Mouse (Mus musculus): Measurements from ENCODE around the gene Ppp1r7. TPM values are rescaled to one million over a fixed set of nuclear protein-coding genes. Genes with fewer than 3 reads are reported as not detected.
"Not testable (repeated sequence)": the region's sequence is repeated elsewhere in the genome, so short reads cannot be mapped to it uniquely, and the experiment has no call there.

Ppp1r7 gene
- polyA plus RNA-seq (2015; fragmentation: Nextera tagmentation; extraction: Ambion mirVana), result 32.9 and 33.0 TPM in 2 replicates

DNA sequence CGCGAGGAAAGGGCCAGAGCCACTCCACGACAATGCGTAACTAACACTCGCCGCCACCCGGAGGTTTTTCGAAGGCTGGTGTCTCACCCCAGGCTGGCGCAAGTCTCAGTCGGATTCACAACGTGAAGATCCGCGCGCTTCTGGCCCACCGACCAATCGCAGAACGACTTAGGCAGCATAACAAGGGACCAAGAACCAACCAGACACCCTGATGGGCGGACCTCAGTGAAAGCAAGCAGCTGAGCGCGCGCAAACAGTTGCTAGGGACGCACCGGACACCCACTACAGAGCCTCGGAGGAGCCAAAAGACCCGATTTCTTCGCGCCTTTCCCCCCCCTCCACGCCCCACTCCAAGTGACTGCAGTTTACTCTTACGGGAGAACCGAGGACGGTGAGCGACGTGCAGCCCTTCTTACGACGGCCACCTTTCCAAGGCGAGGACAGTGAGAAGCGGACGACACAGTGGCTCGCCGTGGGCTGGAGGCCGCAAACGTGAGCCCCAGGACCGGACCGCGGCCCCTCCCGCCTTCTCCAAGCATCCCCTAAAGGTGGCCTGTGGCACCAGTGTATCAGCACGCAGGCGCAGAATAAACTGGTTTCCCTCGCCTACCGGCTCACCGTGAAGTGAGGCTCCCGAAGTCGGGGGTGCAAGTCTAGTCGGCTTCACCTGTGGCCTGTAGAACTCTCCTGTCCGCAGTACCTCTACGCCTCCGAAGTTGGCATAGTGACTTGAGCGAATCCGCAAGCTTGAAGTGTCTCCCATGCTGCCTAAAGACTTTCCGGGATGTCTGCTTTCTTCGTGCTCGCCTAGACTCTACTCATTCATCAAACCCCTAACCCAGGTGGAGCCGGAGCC, at the start of gene Ppp1r7, which contains the start of gene Pask:
TSS of gene Ppp1r7 (plus strand) at position 207 of the 856 bp plus-strand sequence.
TSS of gene Pask (minus strand) at position 835 of the 856 bp plus-strand sequence.
- Histone ChIP-seq H3K9me3 (ENCODE audit: control insufficient read depth) (no peaks in the 10 kb centered on the region), H3K4me2 (replicated peaks; ENCODE audit: low read depth) (peak within 1 kb of the TSS; percentile 90), H3K9ac (ENCODE audit: low read depth, low read length) (peak within 1 kb of the TSS; percentile 72), H3K4me1 (replicated peaks; ENCODE audit: control insufficient read depth, insufficient read depth, low read length) (no peaks in the 10 kb centered on the region), H3K4me3 (ENCODE audit: low read depth, low read length) (peak within 1 kb of the TSS; percentile 88), H3K36me3 (ENCODE audit: control insufficient read depth, insufficient read depth) (peaks cover 16% of the 10 kb centered on the region), H3K27me3 (replicated peaks; ENCODE audit: control insufficient read depth, insufficient read depth, low read length) (no peaks in the 10 kb centered on the region), H3K27ac (ENCODE audit: low read depth, low read length) (peak within 1 kb of the TSS; percentile 50; the same call in 1 of the 2 replicates)
- under 1% methylated on average over 63 of the region's 63 CpGs for WGBS
- ATAC-seq, result peak; percentile 93
- TF ChIP-seq CTCF (IDR thresholded peaks at IDR 0.05; ENCODE audit: low read depth), result no peak

DNA sequence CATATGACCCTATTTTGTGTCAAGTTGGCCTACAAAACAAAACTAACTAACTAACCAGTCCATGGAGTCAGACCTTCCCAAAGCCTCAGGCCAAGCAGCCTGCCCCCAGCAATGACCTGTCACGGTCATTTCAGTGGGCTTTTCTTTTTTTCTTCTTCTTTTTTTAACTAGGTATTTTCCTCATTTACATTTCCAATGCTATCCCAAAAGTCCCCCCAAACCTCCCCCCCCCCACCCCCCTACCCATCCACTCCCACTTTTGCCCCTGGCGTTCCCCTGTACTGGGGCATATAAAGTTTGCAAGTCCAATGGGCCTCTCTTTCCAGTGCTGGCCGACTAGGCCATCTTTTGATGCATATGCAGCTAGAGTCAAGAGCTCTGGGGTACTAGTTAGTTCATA, 48.2 kb upstream of the Ppp1r7 start:
- not testable (repeated sequence) for H3K27ac ChIP-seq (ENCODE audit: low read depth, low read length); H3K4me2 ChIP-seq (replicated peaks; ENCODE audit: low read depth); H3K4me3 ChIP-seq (ENCODE audit: low read depth, low read length); H3K9ac ChIP-seq (ENCODE audit: low read depth, low read length); ATAC-seq; H3K27me3 ChIP-seq (replicated peaks; ENCODE audit: control insufficient read depth, insufficient read depth, low read length); H3K9me3 ChIP-seq (ENCODE audit: control insufficient read depth); H3K4me1 ChIP-seq (replicated peaks; ENCODE audit: control insufficient read depth, insufficient read depth, low read length)
- H3K36me3 ChIP-seq (ENCODE audit: control insufficient read depth, insufficient read depth), result peaks cover 23% of the 10 kb centered on the region
- 75% methylated on average over 3 of the region's 3 CpGs for WGBS

DNA sequence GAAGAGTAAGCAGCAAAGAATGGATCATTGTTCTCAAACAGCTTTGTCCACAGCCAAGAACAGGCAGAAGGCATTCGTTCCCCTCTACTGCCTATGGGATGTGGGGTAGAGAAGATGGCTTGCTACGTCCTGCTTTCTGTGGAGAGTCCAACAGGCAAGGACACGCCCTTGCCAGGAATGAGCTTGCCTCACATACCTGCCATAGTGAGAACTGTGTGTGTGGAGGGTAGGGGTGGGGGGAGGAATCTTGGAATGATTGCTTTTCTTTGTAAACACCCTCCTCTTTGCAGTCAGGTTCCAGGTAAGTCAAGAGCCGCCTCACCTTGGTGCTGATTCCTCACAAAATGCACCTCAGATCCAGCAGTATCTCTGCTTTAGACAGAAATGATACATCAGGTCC, 42.9 kb upstream of the Ppp1r7 start:
- Histone ChIP-seq H3K36me3 (ENCODE audit: control insufficient read depth, insufficient read depth) (peaks cover 68% of the 10 kb centered on the region), H3K4me2 (replicated peaks; ENCODE audit: low read depth) (no peak overlapping the region), H3K9ac (ENCODE audit: low read depth, low read length) (no peak overlapping the region), H3K4me1 (replicated peaks; ENCODE audit: control insufficient read depth, insufficient read depth, low read length) (no peaks in the 10 kb centered on the region), H3K27ac (ENCODE audit: low read depth, low read length) (no peak overlapping the region), H3K4me3 (ENCODE audit: low read depth, low read length) (no peak overlapping the region), H3K27me3 (replicated peaks; ENCODE audit: control insufficient read depth, insufficient read depth, low read length) (no peaks in the 10 kb centered on the region), H3K9me3 (ENCODE audit: control insufficient read depth) (no peaks in the 10 kb centered on the region)
- ATAC-seq, result no peak
- WGBS, result 55% methylated on average over 4 of the region's 4 CpGs
- no peak for TF ChIP-seq CTCF (IDR thresholded peaks at IDR 0.05; ENCODE audit: low read depth)

DNA sequence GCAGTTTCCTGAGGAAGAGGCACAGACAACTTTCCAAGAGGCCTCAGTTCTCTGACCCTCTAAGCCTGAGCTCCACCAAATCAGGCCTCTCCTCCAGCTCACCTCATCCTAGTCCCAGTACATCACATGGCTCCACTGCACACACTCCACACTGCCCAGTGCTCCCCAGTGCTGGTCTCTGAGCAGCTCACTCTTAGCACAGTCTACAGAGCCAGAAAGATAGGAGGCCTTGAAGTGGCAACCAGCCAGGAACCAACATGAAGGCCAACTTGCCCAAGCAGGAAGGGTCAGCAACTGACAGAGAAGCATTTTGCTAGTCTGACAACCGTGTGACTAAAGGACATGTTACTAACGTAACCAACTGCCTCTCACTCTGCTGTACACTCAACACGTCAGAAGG, 42.1 kb upstream of the Ppp1r7 start:
- WGBS, result 93% methylated on average over 3 of the region's 3 CpGs

DNA sequence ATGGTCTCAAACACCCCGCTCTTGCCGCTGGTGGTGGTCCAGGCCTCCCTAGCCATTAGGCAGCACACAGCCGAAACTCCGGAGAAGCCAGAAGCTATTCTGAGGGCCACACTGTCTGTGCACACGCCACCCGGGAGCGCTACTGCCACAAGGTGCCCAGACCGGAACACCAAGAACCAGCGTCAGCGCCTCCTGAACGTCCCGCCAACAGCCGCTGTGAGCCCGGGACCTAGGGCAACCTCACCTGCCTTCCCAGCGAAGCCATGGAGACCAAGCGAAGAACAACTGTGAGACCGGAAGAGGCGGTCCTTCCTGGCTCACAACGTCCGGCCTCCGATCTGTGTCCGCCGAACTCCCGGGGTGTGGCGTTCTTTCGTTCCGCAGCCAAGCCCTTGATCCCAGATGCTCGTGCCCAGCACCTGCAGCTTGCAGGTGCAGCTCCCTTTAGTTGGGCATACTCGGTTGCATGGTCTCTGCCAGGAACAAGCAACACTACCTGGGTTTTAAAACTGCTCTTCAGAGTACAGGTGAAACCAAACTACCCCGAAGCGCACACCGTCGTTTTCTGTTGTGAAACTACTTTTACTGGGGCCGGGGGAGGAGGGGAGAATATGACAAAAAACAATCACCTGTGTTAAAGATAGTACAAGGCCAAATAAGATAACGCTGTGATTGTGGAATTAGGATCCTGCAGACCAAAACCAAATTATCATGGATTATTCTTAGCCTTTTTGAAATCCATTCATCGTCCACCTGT, 36.9 kb upstream of the Ppp1r7 start, which contains the start of gene Mterf4:
TSS of gene Mterf4 (minus strand) at position 335 of the 757 bp plus-strand sequence.
- peak within 1 kb of the TSS; percentile 79 for H3K4me3 ChIP-seq (ENCODE audit: low read depth, low read length)
- WGBS, result 6% methylated on average over 36 of the region's 36 CpGs
- H3K9me3 ChIP-seq (ENCODE audit: control insufficient read depth), result no peaks in the 10 kb centered on the region
- peaks cover 38% of the 10 kb centered on the region; the same call in 1 of the 2 replicates for H3K36me3 ChIP-seq (ENCODE audit: control insufficient read depth, insufficient read depth)
- TF ChIP-seq CTCF (IDR thresholded peaks at IDR 0.05; ENCODE audit: low read depth), result peak; percentile 16; the same call in 1 of the 2 replicates
- H3K27me3 ChIP-seq (replicated peaks; ENCODE audit: control insufficient read depth, insufficient read depth, low read length), result no peaks in the 10 kb centered on the region
- peak; percentile 94 for ATAC-seq
- H3K27ac ChIP-seq (ENCODE audit: low read depth, low read length), result no peak within 1 kb of the TSS
- peak within 1 kb of the TSS; percentile 72 for H3K9ac ChIP-seq (ENCODE audit: low read depth, low read length)
- 0 out of 2 replicates have a peak, but pooled peaks cover 2% of the 10 kb centered on the region for H3K4me1 ChIP-seq (replicated peaks; ENCODE audit: control insufficient read depth, insufficient read depth, low read length)
- peak within 1 kb of the TSS; percentile 91 for H3K4me2 ChIP-seq (replicated peaks; ENCODE audit: low read depth)

More for the DNA sequence above, 42.1 kb upstream of the Ppp1r7 start:
- no peak overlapping the region for H3K27ac ChIP-seq (ENCODE audit: low read depth, low read length)
- 0 out of 2 replicates have a peak, but pooled peaks cover 2% of the 10 kb centered on the region for H3K4me1 ChIP-seq (replicated peaks; ENCODE audit: control insufficient read depth, insufficient read depth, low read length)
- TF ChIP-seq CTCF (IDR thresholded peaks at IDR 0.05; ENCODE audit: low read depth), result no peak
- H3K4me3 ChIP-seq (ENCODE audit: low read depth, low read length), result no peak overlapping the region
- H3K9me3 ChIP-seq (ENCODE audit: control insufficient read depth), result no peaks in the 10 kb centered on the region
- H3K36me3 ChIP-seq (ENCODE audit: control insufficient read depth, insufficient read depth), result peaks cover 66% of the 10 kb centered on the region
- no peak overlapping the region for H3K9ac ChIP-seq (ENCODE audit: low read depth, low read length)
- H3K4me2 ChIP-seq (replicated peaks; ENCODE audit: low read depth), result no peak overlapping the region
- no peak for ATAC-seq
- no peaks in the 10 kb centered on the region for H3K27me3 ChIP-seq (replicated peaks; ENCODE audit: control insufficient read depth, insufficient read depth, low read length)

DNA sequence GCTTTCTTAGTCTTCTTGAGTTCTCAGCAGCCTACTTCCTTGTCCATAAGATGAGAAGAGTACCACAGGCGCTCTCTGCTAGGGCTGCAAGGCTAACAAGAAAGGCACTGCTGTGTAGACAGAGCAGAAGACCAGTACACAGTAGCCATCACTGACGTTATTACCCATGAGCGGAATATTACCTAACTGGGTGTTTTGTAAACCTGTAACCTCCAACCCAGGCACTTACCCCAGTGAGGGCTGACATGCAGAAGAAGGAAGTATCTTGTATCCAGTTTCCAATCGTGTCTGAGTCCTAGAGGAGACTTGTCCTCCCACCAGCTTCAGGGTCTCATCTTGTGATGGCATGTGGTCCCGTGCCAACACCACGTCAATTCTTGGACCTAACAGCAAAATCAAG, 18.7 kb upstream of the Ppp1r7 start:
- Histone ChIP-seq H3K4me1 (replicated peaks; ENCODE audit: control insufficient read depth, insufficient read depth, low read length) (no peaks in the 10 kb centered on the region), H3K4me2 (replicated peaks; ENCODE audit: low read depth) (no peak overlapping the region), H3K36me3 (ENCODE audit: control insufficient read depth, insufficient read depth) (peaks cover 10% of the 10 kb centered on the region), H3K27me3 (replicated peaks; ENCODE audit: control insufficient read depth, insufficient read depth, low read length) (no peaks in the 10 kb centered on the region), H3K9ac (ENCODE audit: low read depth, low read length) (no peak overlapping the region), H3K4me3 (ENCODE audit: low read depth, low read length) (no peak overlapping the region), H3K27ac (ENCODE audit: low read depth, low read length) (no peak overlapping the region), H3K9me3 (ENCODE audit: control insufficient read depth) (no peaks in the 10 kb centered on the region)
- WGBS, result 88% methylated on average over 6 of the region's 6 CpGs
- no peak for TF ChIP-seq CTCF (IDR thresholded peaks at IDR 0.05; ENCODE audit: low read depth)
- no peak for ATAC-seq
